Comparison of ENCODE assay signal across 7 mouse cellular contexts in genomic region chr7:121730225-121730624, GRCm38 (mm10). TPM values are rescaled to one million over a fixed set of nuclear protein-coding genes. Genes with fewer than 3 reads are reported as not detected.
DNase-seq lines count a peak whose midpoint lies in the region; ATAC-seq and TF ChIP-seq lines count a peak whose summit lies in the region.

No protein-coding gene starts in this region.

- TF ChIP-seq POLR2A in lung, adult 2 months (IDR thresholded peaks at IDR 0.05; ENCODE audit: borderline replicate concordance, extremely low read depth, low read depth, low read length) = no peak

- no peak for ATAC-seq in activated CD4-positive, CD25-positive, alpha-beta regulatory T cell, adult 4 months

- 16% methylated on average over 5 of the region's 5 CpGs for WGBS in lung, adult 2 months

- no peak overlapping the region for H3K4me3 ChIP-seq in lung, adult 2 months (replicated peaks; ENCODE audit: extremely low read depth, low read depth, low read length)

- peak; percentile 25 for DNase-seq in lung, adult 2 months
- no peak for DNase-seq in lung, postnatal 25 days (ENCODE audit: low spot score)
- DNase-seq in adipocyte (ENCODE audit: low spot score) = peak; percentile 29
- peak; percentile 52 for DNase-seq in embryo, embryonic 11.5 days (ENCODE audit: low read depth, low spot score)
- DNase-seq in lung, postnatal 10 days = peak; percentile 73
- DNase-seq in frontal cortex, postnatal 25 days (ENCODE audit: low spot score in 2 of 2) = no peak

- 0 out of 2 replicates have a peak, but pooled peaks cover 2% of the 10 kb centered on the region for H3K4me1 ChIP-seq in lung, adult 2 months (ENCODE audit: control insufficient read depth, insufficient read depth, low read length)

- peak; percentile 34; the same call in 1 of the 2 replicates for TF ChIP-seq CTCF in lung, adult 2 months (IDR thresholded peaks at IDR 0.05; ENCODE audit: insufficient read depth, low read length)

RNA-seq across cellular contexts. Expression of gene Scnn1g, which starts 4.1 kb away (rescaled TPM):
- 83.2 and 89.5 TPM in 2 replicates for polyA plus RNA-seq in lung, adult 2 months (2012; rRNA removed)
- polyA plus RNA-seq in activated CD4-positive, CD25-positive, alpha-beta regulatory T cell, adult 4 months (2017; shearing (Covaris generic)) = not detected

RNA-seq across cellular contexts. Expression of gene Usp31, which starts 23.2 kb away (rescaled TPM):
- 5.5 and 6.6 TPM in 2 replicates for polyA plus RNA-seq in lung, adult 2 months (2012; rRNA removed)
- polyA plus RNA-seq in activated CD4-positive, CD25-positive, alpha-beta regulatory T cell, adult 4 months (2017; shearing (Covaris generic)) = 1 to 10 TPM; 1.7 to 3.5 TPM

Comparison
In these comparisons a context has a peak if more than half of its experiments do, and no peak if none do; other contexts are left out.
1. DNase-seq: peak in lung, adult 2 months (single experiment), adipocyte (single experiment), embryo, embryonic 11.5 days (single experiment) and lung, postnatal 10 days (single experiment); none in lung, postnatal 25 days (single experiment) and frontal cortex, postnatal 25 days (0 of 2).
2. RNA of gene Scnn1g, which starts 4.1 kb away (polyA plus RNA-seq): 83.2 to 89.5 TPM in lung, adult 2 months; not detected in activated CD4-positive, CD25-positive, alpha-beta regulatory T cell, adult 4 months; every median in the first group is over 10 times any median in the second.